Mouse (Mus musculus) forebrain, embryonic 13.5 days (tissue): ENCODE data around the gene Abcb5. TPM values are rescaled to one million over a fixed set of nuclear protein-coding genes. Genes with fewer than 3 reads are reported as not detected.
"Not testable (repeated sequence)": the region's sequence is repeated elsewhere in the genome, so short reads cannot be mapped to it uniquely, and the experiment has no call there.

ENCODE experiments used
- ATAC-seq: fragments of 200-750 bp; cut with Nextera tagmentation; 2 replicates; pipeline ENCODE4 v1.8.0; 2017
- H3K27ac ChIP-seq: fragments of 300-500 bp; sonication (generic); 2 replicates; pipeline ENCODE4 v1.5.1; 2015; ENCODE audit warnings: inconsistent platforms, mild to moderate bottlenecking, moderate library complexity
- H3K27me3 ChIP-seq: fragments of 300-500 bp; sonication (generic); 2 replicates; pipeline ENCODE4 v1.6.1; 2015; ENCODE audit warnings: mild to moderate bottlenecking, inconsistent platforms
- H3K36me3 ChIP-seq: fragments of 300-500 bp; sonication (generic); 2 replicates; pipeline ENCODE4 v1.6.1; 2015; ENCODE audit warnings: mild to moderate bottlenecking, inconsistent platforms; ENCODE audit not compliant: poor library complexity, severe bottlenecking
- H3K4me1 ChIP-seq: fragments of 300-500 bp; sonication (generic); 2 replicates; pipeline ENCODE4 v1.6.1; 2015; ENCODE audit warnings: inconsistent platforms
- H3K4me2 ChIP-seq: fragments of 300-500 bp; sonication (generic); 2 replicates; pipeline ENCODE4 v1.6.1; 2015; ENCODE audit warnings: inconsistent platforms, mild to moderate bottlenecking, moderate library complexity
- H3K4me3 ChIP-seq: fragments of 300-500 bp; sonication (generic); 2 replicates; pipeline ENCODE4 v1.5.1; 2015; ENCODE audit warnings: mild to moderate bottlenecking, inconsistent platforms
- H3K9ac ChIP-seq: fragments of 300-500 bp; sonication (generic); 2 replicates; pipeline ENCODE4 v1.6.1; 2015; ENCODE audit warnings: mild to moderate bottlenecking, inconsistent platforms
- H3K9me3 ChIP-seq: fragments of 300-500 bp; sonication (generic); replicated peaks from 2 replicates; pipeline ENCODE4 v1.6.1; 2016; ENCODE audit warnings: inconsistent platforms
- WGBS: fragments of 180-500 bp; shearing (Covaris S2); methylation state at CpG from one replicate; pipeline ENCODE4 v1.1.7; 2015; 5-methylcytosine and 5-hydroxymethylcytosine counted together
- polyA plus RNA-seq: library from polyadenylated mRNA; unstranded; fragments of >200 nt; fragmentation: Nextera tagmentation; extraction: Ambion mirVana; gene quantifications from 2 replicates; pipeline ENCODE4 v1.2.1, GENCODE M21; 2015

Abcb5 gene
- not detected in 2 replicates for polyA plus RNA-seq

- ATAC-seq: no peak
- no peak within 1 kb of the TSS for H3K27ac ChIP-seq
- no peak within 1 kb of the TSS for H3K4me2 ChIP-seq
- H3K9ac ChIP-seq: no peak within 1 kb of the TSS
- 89% methylated on average over 4 of the region's 4 CpGs for WGBS
- H3K36me3 ChIP-seq: no peaks in the 10 kb centered on the region
- no peak within 1 kb of the TSS for H3K4me3 ChIP-seq
- H3K27me3 ChIP-seq: no peaks in the 10 kb centered on the region
- no peaks in the 10 kb centered on the region for H3K4me1 ChIP-seq
- H3K9me3 ChIP-seq: no peaks in the 10 kb centered on the region
Observed at GRCm38 (mm10) chr12:118966321-118966720, at the start of gene Abcb5. Gene Abcb5 (minus strand): TSS chr12:118966421.

- no peak for ATAC-seq
- Histone ChIP-seq H3K9ac (no peak overlapping the region), H3K27me3 (no peaks in the 10 kb centered on the region), H3K4me3 (no peak overlapping the region), H3K4me1 (no peaks in the 10 kb centered on the region), H3K9me3 (no peaks in the 10 kb centered on the region), H3K36me3 (no peaks in the 10 kb centered on the region), H3K27ac (no peak overlapping the region), H3K4me2 (no peak overlapping the region)
- 82% methylated on average over 2 of the region's 2 CpGs for WGBS
Observed at GRCm38 (mm10) chr12:118999230-118999629, 33.0 kb upstream of the Abcb5 start.

- Histone ChIP-seq H3K9me3 (no peaks in the 10 kb centered on the region), H3K9ac (no peak overlapping the region), H3K4me2 (no peak overlapping the region), H3K4me1 (no peaks in the 10 kb centered on the region), H3K4me3 (no peak overlapping the region), H3K27me3 (no peaks in the 10 kb centered on the region), H3K36me3 (no peaks in the 10 kb centered on the region), H3K27ac (no peak overlapping the region)
- WGBS: 88% methylated on average over 1 of the region's 1 CpGs
- ATAC-seq: no peak
Observed at GRCm38 (mm10) chr12:118994328-118995166, 28.3 kb upstream of the Abcb5 start.

GRCm38 (mm10) chr12:118984852-118985251 is 18.6 kb upstream of the Abcb5 start:
- no peak overlapping the region for H3K4me3 ChIP-seq
- H3K9ac ChIP-seq: no peak overlapping the region
- no peaks in the 10 kb centered on the region for H3K9me3 ChIP-seq
- no peaks in the 10 kb centered on the region for H3K4me1 ChIP-seq
- no peaks in the 10 kb centered on the region for H3K27me3 ChIP-seq
- no peak for ATAC-seq
- H3K4me2 ChIP-seq: no peak overlapping the region
- no peak overlapping the region for H3K27ac ChIP-seq
- 24% methylated on average over 1 of the region's 1 CpGs for WGBS
- H3K36me3 ChIP-seq: no peaks in the 10 kb centered on the region

- H3K9me3 ChIP-seq: no peaks in the 10 kb centered on the region
- H3K36me3 ChIP-seq: no peaks in the 10 kb centered on the region
- ATAC-seq: peak; percentile 72
- WGBS: 21% methylated on average over 13 of the region's 13 CpGs
- H3K27me3 ChIP-seq: no peaks in the 10 kb centered on the region
- H3K27ac ChIP-seq: no peak overlapping the region; the same call in 1 of the 2 replicates
- H3K4me2 ChIP-seq: peak overlapping the region; percentile 48
- peaks cover 8% of the 10 kb centered on the region for H3K4me1 ChIP-seq
- peak overlapping the region; percentile 26; the same call in 1 of the 2 replicates for H3K9ac ChIP-seq
- peak overlapping the region; percentile 20; the same call in 1 of the 2 replicates for H3K4me3 ChIP-seq
Observed at GRCm38 (mm10) chr12:118930386-118931318, 35.6 kb downstream of the Abcb5 start.

- H3K27me3 ChIP-seq: no peaks in the 10 kb centered on the region
- no peak overlapping the region for H3K27ac ChIP-seq
- WGBS: 16% methylated on average over 13 of the region's 13 CpGs
- H3K9me3 ChIP-seq: no peaks in the 10 kb centered on the region
- ATAC-seq: peak; percentile 73
- no peaks in the 10 kb centered on the region for H3K36me3 ChIP-seq
- H3K4me2 ChIP-seq: peak overlapping the region; percentile 51
- peaks cover 8% of the 10 kb centered on the region for H3K4me1 ChIP-seq
- peak overlapping the region; percentile 17; the same call in 1 of the 2 replicates for H3K4me3 ChIP-seq
- H3K9ac ChIP-seq: peak overlapping the region; percentile 48; the same call in 1 of the 2 replicates
Observed at GRCm38 (mm10) chr12:118926813-118927281, 39.4 kb downstream of the Abcb5 start.

- not testable (repeated sequence) for ATAC-seq, H3K27me3 ChIP-seq, H3K4me2 ChIP-seq, H3K4me3 ChIP-seq, H3K9ac ChIP-seq, H3K36me3 ChIP-seq, H3K9me3 ChIP-seq, H3K27ac ChIP-seq, H3K4me1 ChIP-seq
- 58% methylated on average over 1 of the region's 1 CpGs for WGBS
Observed at GRCm38 (mm10) chr12:118923874-118924273, 42.3 kb downstream of the Abcb5 start.

- Histone ChIP-seq H3K4me3 (no peak overlapping the region), H3K36me3 (no peaks in the 10 kb centered on the region), H3K27ac (no peak overlapping the region), H3K9ac (no peak overlapping the region), H3K4me1 (no peaks in the 10 kb centered on the region), H3K27me3 (no peaks in the 10 kb centered on the region), H3K4me2 (no peak overlapping the region), H3K9me3 (no peaks in the 10 kb centered on the region)
- no peak for ATAC-seq
- WGBS: 23% methylated on average over 1 of the region's 1 CpGs
Observed at GRCm38 (mm10) chr12:118917771-118918170, 48.5 kb downstream of the Abcb5 start.

- no peak for ATAC-seq
- no peak overlapping the region for H3K9ac ChIP-seq
- WGBS: 73% methylated on average over 2 of the region's 2 CpGs
Observed at GRCm38 (mm10) chr12:118910360-118910759, 55.9 kb downstream of the Abcb5 start.

GRCm38 (mm10) chr12:118902249-118902648 is 64.0 kb downstream of the Abcb5 start:
- Histone ChIP-seq H3K36me3 (no peaks in the 10 kb centered on the region), H3K4me3 (no peak overlapping the region), H3K27ac (no peak overlapping the region), H3K9ac (no peak overlapping the region), H3K9me3 (no peaks in the 10 kb centered on the region), H3K4me1 (no peaks in the 10 kb centered on the region), H3K27me3 (no peaks in the 10 kb centered on the region), H3K4me2 (no peak overlapping the region)
- WGBS: 81% methylated on average over 5 of the region's 5 CpGs
- ATAC-seq: no peak

More at GRCm38 (mm10) chr12:118910360-118910759, 55.9 kb downstream of the Abcb5 start:
- H3K36me3 ChIP-seq: no peaks in the 10 kb centered on the region
- no peaks in the 10 kb centered on the region for H3K4me1 ChIP-seq
- no peak overlapping the region for H3K4me2 ChIP-seq
- no peaks in the 10 kb centered on the region for H3K9me3 ChIP-seq
- no peak overlapping the region for H3K4me3 ChIP-seq
- H3K27ac ChIP-seq: no peak overlapping the region
- H3K27me3 ChIP-seq: no peaks in the 10 kb centered on the region

GRCm38 (mm10) chr12:118887964-118888363 is 78.3 kb downstream of the Abcb5 start:
- H3K4me3 ChIP-seq: no peak overlapping the region
- WGBS: 81% methylated on average over 2 of the region's 2 CpGs
- no peak for ATAC-seq
- no peak overlapping the region for H3K4me2 ChIP-seq
- no peaks in the 10 kb centered on the region for H3K36me3 ChIP-seq
- no peaks in the 10 kb centered on the region for H3K27me3 ChIP-seq
- no peak overlapping the region for H3K9ac ChIP-seq
- no peak overlapping the region for H3K27ac ChIP-seq
- no peaks in the 10 kb centered on the region for H3K9me3 ChIP-seq
- no peaks in the 10 kb centered on the region for H3K4me1 ChIP-seq

GRCm38 (mm10) chr12:118882790-118883189 is 83.4 kb downstream of the Abcb5 start:
- Histone ChIP-seq H3K4me3 (no peak overlapping the region), H3K27ac (no peak overlapping the region), H3K9ac (no peak overlapping the region), H3K27me3 (no peaks in the 10 kb centered on the region), H3K36me3 (no peaks in the 10 kb centered on the region), H3K4me2 (no peak overlapping the region), H3K9me3 (no peaks in the 10 kb centered on the region), H3K4me1 (no peaks in the 10 kb centered on the region)
- no peak for ATAC-seq
